Mouse (Mus musculus): Measurements from ENCODE around the gene Ankrd6.

DNA sequence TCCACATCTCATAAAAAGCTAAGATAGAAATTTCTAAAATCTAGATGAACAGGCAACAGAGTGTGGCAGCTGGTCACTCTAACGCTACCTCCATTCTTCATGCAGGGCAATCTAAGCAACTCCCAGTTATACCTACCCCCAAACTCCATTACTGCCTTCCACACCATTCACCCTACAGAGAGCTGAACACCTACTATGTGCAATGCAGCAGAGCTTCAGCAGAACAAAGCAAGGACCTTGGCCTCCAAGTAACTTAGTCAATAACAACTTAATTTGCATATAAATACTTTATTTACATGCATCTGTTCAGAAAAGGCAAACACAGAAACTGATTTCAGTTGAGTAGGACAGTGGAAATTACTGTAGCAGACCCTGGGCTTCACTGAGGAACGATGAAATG is 44.7 kb downstream of the Ankrd6 start:
- TF ChIP-seq CTCF (conservative IDR thresholded peaks at IDR 0.05; ENCODE audit: low read length) (no peak), POU5F1 (IDR thresholded peaks at IDR 0.05; ENCODE audit: borderline replicate concordance, low read length) (no peak), NANOG (IDR thresholded peaks at IDR 0.05; ENCODE audit: borderline replicate concordance, low read length) (no peak)

Measured in E14TG2a.4 (cell line).